Mouse (Mus musculus): ENCODE results near the gene Pramel6. TPM values are rescaled to one million over a fixed set of nuclear protein-coding genes. Genes with fewer than 3 reads are reported as not detected.
"Not testable (repeated sequence)": the region's sequence is repeated elsewhere in the genome, so short reads cannot be mapped to it uniquely, and the experiment has no call there.

Gene Pramel6
- polyA plus RNA-seq, 1 experiment from 2014 or later = not detected

DNA sequence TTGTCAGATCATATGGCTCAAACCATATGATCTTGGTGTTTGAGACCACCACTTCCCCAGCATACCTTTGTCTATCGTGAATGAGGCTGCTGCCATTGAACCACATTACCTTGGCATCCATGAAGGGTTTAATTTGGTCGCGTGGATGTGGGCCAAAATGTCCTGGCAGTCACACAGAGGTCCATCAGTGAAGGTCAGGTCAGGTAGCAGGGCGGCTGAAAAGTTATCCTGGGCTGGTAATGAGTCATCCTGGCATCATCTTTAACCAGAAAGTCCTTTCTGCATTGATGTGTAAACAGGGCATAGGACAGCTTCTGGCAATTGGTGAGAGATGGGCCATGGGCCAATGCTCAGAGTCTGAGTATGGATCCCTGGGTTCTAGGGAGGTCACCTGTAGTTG, 14.3 kb downstream of the Pramel6 start:
- H3K27ac ChIP-seq (ENCODE audit: low read depth, low read length) = no peak overlapping the region
- no peak overlapping the region for H3K4me3 ChIP-seq (ENCODE audit: low read depth, low read length)
- H3K9ac ChIP-seq (ENCODE audit: low read length) = no peak overlapping the region
- H3K27me3 ChIP-seq (ENCODE audit: control insufficient read depth, insufficient read depth, low read length) = no peaks in the 10 kb centered on the region
- no peaks in the 10 kb centered on the region for H3K4me1 ChIP-seq (replicated peaks; ENCODE audit: control insufficient read depth, insufficient read depth, low read length)
- ATAC-seq (replicated peaks; ENCODE audit: low FRiP score) = no peak
- H3K4me2 ChIP-seq (ENCODE audit: low read depth, low read length, severe bottlenecking) = no peak overlapping the region
- no peaks in the 10 kb centered on the region for H3K9me3 ChIP-seq (ENCODE audit: control insufficient read depth, low read length)
- WGBS = 86% methylated on average over 4 of the region's 4 CpGs
- no peaks in the 10 kb centered on the region for H3K36me3 ChIP-seq (ENCODE audit: control insufficient read depth, insufficient read depth, low read length)
- no peak for DNase-seq (ENCODE audit: low spot score)

DNA sequence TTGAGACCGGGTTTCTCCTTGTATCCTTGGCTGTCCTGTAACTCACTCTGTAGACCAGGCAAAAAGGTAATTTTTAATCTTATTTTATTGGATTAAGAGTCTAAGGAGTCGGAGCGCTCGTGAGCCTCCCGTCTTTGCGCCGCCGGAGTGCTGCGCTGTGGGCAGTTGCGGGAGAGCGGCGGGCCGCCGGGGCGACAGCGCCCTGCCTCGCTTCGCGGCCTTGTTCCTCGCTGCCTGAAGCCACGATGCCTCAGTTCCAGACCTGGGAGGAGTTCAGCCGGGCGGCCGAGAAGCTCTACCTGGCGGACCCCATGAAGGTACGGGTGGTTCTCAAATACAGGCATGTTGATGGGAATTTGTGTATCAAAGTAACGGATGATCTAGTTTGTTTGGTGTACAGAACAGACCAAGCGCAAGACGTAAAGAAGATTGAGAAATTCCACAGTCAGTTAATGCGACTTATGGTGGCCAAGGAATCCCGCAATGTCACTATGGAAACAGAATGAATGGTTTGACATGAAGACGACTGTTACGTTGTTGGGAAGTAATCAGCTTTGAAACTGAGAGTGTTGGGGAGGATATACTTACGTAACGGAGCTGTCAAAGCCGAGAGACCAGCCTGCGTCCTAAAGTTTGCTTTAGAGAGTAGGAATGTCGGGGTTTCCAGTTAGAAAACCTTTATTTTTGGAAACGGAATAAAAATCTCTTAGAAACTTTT, 19.7 kb downstream of the Pramel6 start:
- H3K4me2 ChIP-seq (ENCODE audit: low read depth, low read length, severe bottlenecking) = peak overlapping the region; percentile 12; the same call in 1 of the 2 replicates
- H3K27ac ChIP-seq (ENCODE audit: low read depth, low read length); H3K4me3 ChIP-seq (ENCODE audit: low read depth, low read length); H3K9ac ChIP-seq (ENCODE audit: low read length); H3K27me3 ChIP-seq (ENCODE audit: control insufficient read depth, insufficient read depth, low read length); H3K36me3 ChIP-seq (ENCODE audit: control insufficient read depth, insufficient read depth, low read length); H3K9me3 ChIP-seq (ENCODE audit: control insufficient read depth, low read length); H3K4me1 ChIP-seq (replicated peaks; ENCODE audit: control insufficient read depth, insufficient read depth, low read length): not testable (repeated sequence)
- peak; percentile 81 for ATAC-seq (replicated peaks; ENCODE audit: low FRiP score)
- peak; percentile 52 for DNase-seq (ENCODE audit: low spot score)
- WGBS = 27% methylated on average over 38 of the region's 39 CpGs

DNA sequence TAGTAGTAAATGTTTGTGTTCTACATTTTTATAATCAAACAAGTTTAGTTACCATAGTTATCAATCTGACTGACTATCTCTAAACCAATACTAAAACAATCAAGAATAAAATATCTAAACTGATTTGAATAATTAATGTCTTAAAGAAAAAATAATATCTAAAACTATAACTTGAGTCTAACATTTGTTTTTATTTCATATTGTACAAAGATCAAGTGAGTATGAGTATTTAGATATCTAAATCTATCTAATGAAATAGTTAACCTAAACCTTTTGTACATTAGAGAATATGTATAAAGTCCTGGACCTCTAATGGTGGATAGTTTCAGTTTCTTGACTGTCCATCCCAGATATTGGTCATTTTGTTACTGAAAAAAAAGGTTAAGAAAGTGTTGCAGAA, 25.1 kb downstream of the Pramel6 start, which contains the start of gene Olfr153:
Gene Olfr153 (plus strand): TSS at position 301 of the 400 bp plus-strand sequence.
- Histone ChIP-seq H3K4me3 (ENCODE audit: low read depth, low read length) (no peak within 1 kb of the TSS), H3K9ac (ENCODE audit: low read length) (no peak within 1 kb of the TSS), H3K36me3 (ENCODE audit: control insufficient read depth, insufficient read depth, low read length) (no peaks in the 10 kb centered on the region), H3K27ac (ENCODE audit: low read depth, low read length) (no peak within 1 kb of the TSS), H3K4me2 (ENCODE audit: low read depth, low read length, severe bottlenecking) (no peak within 1 kb of the TSS), H3K4me1 (replicated peaks; ENCODE audit: control insufficient read depth, insufficient read depth, low read length) (no peaks in the 10 kb centered on the region), H3K27me3 (ENCODE audit: control insufficient read depth, insufficient read depth, low read length) (no peaks in the 10 kb centered on the region), H3K9me3 (ENCODE audit: control insufficient read depth, low read length) (no peaks in the 10 kb centered on the region)
- ATAC-seq (replicated peaks; ENCODE audit: low FRiP score) (no peak), DNase-seq (ENCODE audit: low spot score) (no peak)

DNA sequence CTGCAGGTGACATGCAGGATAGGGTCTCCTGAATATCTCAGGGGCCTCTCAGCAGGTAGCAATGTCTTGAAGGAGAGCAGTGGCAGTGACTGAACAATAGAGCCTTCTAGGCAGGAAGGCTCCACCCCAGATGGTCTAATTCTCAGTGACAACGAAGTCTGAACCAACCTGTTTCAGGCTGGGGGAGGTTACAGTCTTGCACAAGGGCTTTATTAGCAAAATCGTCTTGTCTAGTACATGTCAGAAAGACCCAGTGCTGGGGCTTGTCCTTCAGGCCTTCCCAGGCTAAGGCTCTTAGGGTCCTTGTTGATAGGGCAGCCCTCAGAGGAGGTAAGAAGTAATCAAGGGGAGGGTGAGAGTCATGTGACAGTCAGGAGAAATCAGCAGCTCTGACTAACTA, 28.5 kb downstream of the Pramel6 start:
- WGBS = 67% methylated on average over 2 of the region's 2 CpGs
- ATAC-seq (replicated peaks; ENCODE audit: low FRiP score) (no peak), DNase-seq (ENCODE audit: low spot score) (no peak)
- Histone ChIP-seq H3K9ac (ENCODE audit: low read length) (no peak overlapping the region), H3K36me3 (ENCODE audit: control insufficient read depth, insufficient read depth, low read length) (no peaks in the 10 kb centered on the region), H3K4me2 (ENCODE audit: low read depth, low read length, severe bottlenecking) (no peak overlapping the region), H3K27ac (ENCODE audit: low read depth, low read length) (no peak overlapping the region), H3K4me1 (replicated peaks; ENCODE audit: control insufficient read depth, insufficient read depth, low read length) (no peaks in the 10 kb centered on the region), H3K27me3 (ENCODE audit: control insufficient read depth, insufficient read depth, low read length) (no peaks in the 10 kb centered on the region), H3K4me3 (ENCODE audit: low read depth, low read length) (no peak overlapping the region), H3K9me3 (ENCODE audit: control insufficient read depth, low read length) (no peaks in the 10 kb centered on the region)

DNA sequence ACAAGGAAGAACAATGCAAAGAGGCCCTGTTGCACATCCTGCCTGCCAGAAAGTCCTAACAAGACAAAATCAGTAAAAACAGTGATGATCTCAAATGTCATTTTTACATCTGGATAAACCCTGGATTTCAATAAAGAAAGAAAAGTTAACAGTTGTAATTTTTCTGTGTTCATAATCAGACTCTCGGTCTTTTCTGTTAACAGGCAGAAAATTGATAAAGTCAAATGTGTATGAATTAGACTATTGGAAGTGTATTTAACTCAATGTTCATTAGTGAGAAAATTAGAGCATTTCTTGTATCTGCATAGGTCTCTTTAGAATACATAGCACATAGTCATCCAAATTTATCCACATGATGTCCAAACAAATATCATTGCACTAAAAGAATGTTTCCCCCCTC, 39.1 kb downstream of the Pramel6 start, which contains the start of gene Olfr1128:
Gene Olfr1128 (minus strand): TSS at position 101 of the 400 bp plus-strand sequence.
- ATAC-seq (replicated peaks; ENCODE audit: low FRiP score) (no peak), DNase-seq (ENCODE audit: low spot score) (no peak)
- H3K9ac ChIP-seq (ENCODE audit: low read length) = no peak within 1 kb of the TSS
- WGBS = 86% methylated on average over 1 of the region's 1 CpGs
- H3K4me1 ChIP-seq (replicated peaks; ENCODE audit: control insufficient read depth, insufficient read depth, low read length) = no peaks in the 10 kb centered on the region
- no peaks in the 10 kb centered on the region for H3K36me3 ChIP-seq (ENCODE audit: control insufficient read depth, insufficient read depth, low read length)
- no peaks in the 10 kb centered on the region for H3K9me3 ChIP-seq (ENCODE audit: control insufficient read depth, low read length)
- no peak within 1 kb of the TSS for H3K4me3 ChIP-seq (ENCODE audit: low read depth, low read length)
- H3K4me2 ChIP-seq (ENCODE audit: low read depth, low read length, severe bottlenecking) = no peak within 1 kb of the TSS
- H3K27ac ChIP-seq (ENCODE audit: low read depth, low read length) = no peak within 1 kb of the TSS
- H3K27me3 ChIP-seq (ENCODE audit: control insufficient read depth, insufficient read depth, low read length) = no peaks in the 10 kb centered on the region

Other genes starting within 250 kb of the Pramel6 start
- not detected in 2 replicates for gene Olfr1116, start 239.0 kb upstream of the Pramel6 start, polyA plus RNA-seq (2014; fragmentation: Nextera tagmentation; extraction: Ambion mirVana)
- not detected in 2 replicates for gene Olfr1118, start 199.0 kb upstream of the Pramel6 start, polyA plus RNA-seq (2014; fragmentation: Nextera tagmentation; extraction: Ambion mirVana)
- gene Olfr1120, start 151.8 kb upstream of the Pramel6 start, polyA plus RNA-seq (2014; fragmentation: Nextera tagmentation; extraction: Ambion mirVana) = not detected in 2 replicates
- not detected in 2 replicates for gene Olfr1121, start 136.7 kb upstream of the Pramel6 start, polyA plus RNA-seq (2014; fragmentation: Nextera tagmentation; extraction: Ambion mirVana)
- gene Olfr1122, start 120.7 kb upstream of the Pramel6 start, polyA plus RNA-seq (2014; fragmentation: Nextera tagmentation; extraction: Ambion mirVana) = not detected in 2 replicates
- not detected in 2 replicates for gene Olfr1123, start 89.9 kb upstream of the Pramel6 start, polyA plus RNA-seq (2014; fragmentation: Nextera tagmentation; extraction: Ambion mirVana)
- gene Olfr1124, start 76.3 kb upstream of the Pramel6 start, polyA plus RNA-seq (2014; fragmentation: Nextera tagmentation; extraction: Ambion mirVana) = 0.09 and 0.21 TPM in 2 replicates
- not detected in 2 replicates for gene Olfr1126, start 52.6 kb upstream of the Pramel6 start, polyA plus RNA-seq (2014; fragmentation: Nextera tagmentation; extraction: Ambion mirVana)
- gene Pramel7, start 9.5 kb upstream of the Pramel6 start, polyA plus RNA-seq (2014; fragmentation: Nextera tagmentation; extraction: Ambion mirVana) = not detected in 2 replicates
- not detected in 2 replicates for gene Olfr153, start 25.2 kb downstream of the Pramel6 start, polyA plus RNA-seq (2014; fragmentation: Nextera tagmentation; extraction: Ambion mirVana)
- not detected in 2 replicates for gene Olfr1128, start 39.0 kb downstream of the Pramel6 start, polyA plus RNA-seq (2014; fragmentation: Nextera tagmentation; extraction: Ambion mirVana)
- gene Olfr1129, start 67.3 kb downstream of the Pramel6 start, polyA plus RNA-seq (2014; fragmentation: Nextera tagmentation; extraction: Ambion mirVana) = not detected in 2 replicates
- gene Olfr1130, start 99.6 kb downstream of the Pramel6 start, polyA plus RNA-seq (2014; fragmentation: Nextera tagmentation; extraction: Ambion mirVana) = not detected in 2 replicates
- not detected in 2 replicates for gene Olfr1131, start 120.5 kb downstream of the Pramel6 start, polyA plus RNA-seq (2014; fragmentation: Nextera tagmentation; extraction: Ambion mirVana)
- gene Olfr1132, start 131.0 kb downstream of the Pramel6 start, polyA plus RNA-seq (2014; fragmentation: Nextera tagmentation; extraction: Ambion mirVana) = not detected in 2 replicates
- gene Olfr1133, start 140.8 kb downstream of the Pramel6 start, polyA plus RNA-seq (2014; fragmentation: Nextera tagmentation; extraction: Ambion mirVana) = not detected in 2 replicates
- gene Olfr1134, start 151.9 kb downstream of the Pramel6 start, polyA plus RNA-seq (2014; fragmentation: Nextera tagmentation; extraction: Ambion mirVana) = not detected in 2 replicates
- not detected in 2 replicates for gene Olfr1135, start 167.1 kb downstream of the Pramel6 start, polyA plus RNA-seq (2014; fragmentation: Nextera tagmentation; extraction: Ambion mirVana)
- gene Olfr1136, start 187.4 kb downstream of the Pramel6 start, polyA plus RNA-seq (2014; fragmentation: Nextera tagmentation; extraction: Ambion mirVana) = not detected in 2 replicates
- gene Olfr1137, start 206.6 kb downstream of the Pramel6 start, polyA plus RNA-seq (2014; fragmentation: Nextera tagmentation; extraction: Ambion mirVana) = not detected in 2 replicates
- gene Olfr1138, start 233.4 kb downstream of the Pramel6 start, polyA plus RNA-seq (2014; fragmentation: Nextera tagmentation; extraction: Ambion mirVana) = not detected in 2 replicates
- gene Olfr1140, start 237.2 kb downstream of the Pramel6 start, polyA plus RNA-seq (2014; fragmentation: Nextera tagmentation; extraction: Ambion mirVana) = not detected in 2 replicates
- not detected in 2 replicates for gene Olfr1141, start 247.4 kb downstream of the Pramel6 start, polyA plus RNA-seq (2014; fragmentation: Nextera tagmentation; extraction: Ambion mirVana)

Measured in forebrain, embryonic 11.5 days (tissue).